Mouse (Mus musculus) cerebellum, postnatal 14 days (tissue): ENCODE results near the gene Zfand6.

ENCODE experiments used
- DNase-seq, 2 experiments: peaks; one replicate each; pipeline ENCODE4 v3.0.0; 2021; ENCODE audit warnings: mixed read lengths in 2 of 2

Gene Zfand6

GRCm38 (mm10) chr7:84649016-84649415, 40.7 kb downstream of the Zfand6 start:
- DNase-seq = peak in 1 of 2 experiments; percentile 52

GRCm38 (mm10) chr7:84646256-84646655, 43.5 kb downstream of the Zfand6 start:
- DNase-seq = no peak

GRCm38 (mm10) chr7:84643270-84643998, 46.3 kb downstream of the Zfand6 start:
- DNase-seq = no peak

- no peak for DNase-seq
These were observed 47.4 kb downstream of the Zfand6 start for GRCm38 (mm10) chr7:84642159-84642928.

GRCm38 (mm10) chr7:84636939-84637338, 52.8 kb downstream of the Zfand6 start:
- no peak for DNase-seq

- DNase-seq = no peak
These were observed 57.9 kb downstream of the Zfand6 start for GRCm38 (mm10) chr7:84631878-84632277.

- DNase-seq = no peak
These were observed 66.0 kb downstream of the Zfand6 start for GRCm38 (mm10) chr7:84623718-84624117.

GRCm38 (mm10) chr7:84620956-84621355, 68.8 kb downstream of the Zfand6 start:
- no peak for DNase-seq

- DNase-seq = peak in 1 of 2 experiments; percentile 27
These were observed 70.8 kb downstream of the Zfand6 start for GRCm38 (mm10) chr7:84618951-84619350.

- DNase-seq = no peak
These were observed 77.3 kb downstream of the Zfand6 start for GRCm38 (mm10) chr7:84612445-84612844.

GRCm38 (mm10) chr7:84611609-84612008, 78.2 kb downstream of the Zfand6 start:
- no peak for DNase-seq

GRCm38 (mm10) chr7:84606293-84606749, 83.4 kb downstream of the Zfand6 start, which contains the start of gene Fah:
TSS of gene Fah (minus strand) at chr7:84606722.
- DNase-seq = peak; percentile 57 to 60

- peak; percentile 86 for DNase-seq
These were observed 84.0 kb downstream of the Zfand6 start for GRCm38 (mm10) chr7:84605704-84606292.

GRCm38 (mm10) chr7:84605033-84605687, 84.6 kb downstream of the Zfand6 start:
- DNase-seq = no peak

- no peak for DNase-seq
These were observed 85.3 kb downstream of the Zfand6 start for GRCm38 (mm10) chr7:84604501-84604900.

- no peak for DNase-seq
These were observed 88.4 kb downstream of the Zfand6 start for GRCm38 (mm10) chr7:84601331-84601730.

- no peak for DNase-seq
These were observed 89.1 kb downstream of the Zfand6 start for GRCm38 (mm10) chr7:84600631-84601030.

GRCm38 (mm10) chr7:84596633-84597032, 93.1 kb downstream of the Zfand6 start:
- DNase-seq = no peak

GRCm38 (mm10) chr7:84596002-84596401, 93.8 kb downstream of the Zfand6 start:
- DNase-seq = no peak

GRCm38 (mm10) chr7:84594917-84595303, 94.8 kb downstream of the Zfand6 start:
- DNase-seq = no peak

GRCm38 (mm10) chr7:84594087-84594916, 95.5 kb downstream of the Zfand6 start:
- peak; percentile 66 to 74 for DNase-seq

- no peak for DNase-seq
These were observed 98.4 kb downstream of the Zfand6 start for GRCm38 (mm10) chr7:84591347-84591746.
